Mouse (Mus musculus) erythroblast, embryonic 14.5 days (primary cell): ENCODE results near the gene Ikbip.

Experiments
- GATA1 ChIP-seq: IDR thresholded peaks from 2 replicates; pipeline ENCODE4 v1.6.1; 2012; ENCODE audit warnings: low read length, inconsistent platforms, mixed read lengths
- TAL1 ChIP-seq: IDR thresholded peaks from 3 replicates; pipeline ENCODE4 v1.6.1; 2012; ENCODE audit warnings: low read length, inconsistent platforms, mixed read lengths

GRCm38 (mm10) chr10:91141564-91141963 lies 58.8 kb downstream of the Ikbip start:
- TF ChIP-seq GATA1 (no peak), TAL1 (no peak)
